Mouse (Mus musculus): Measurements from ENCODE around the gene Acsf3.

Gene Acsf3

GRCm38 (mm10) chr8:122810376-122810775 is 35.1 kb downstream of the Acsf3 start:
- no peak for DNase-seq (ENCODE audit: low spot score)

- DNase-seq (ENCODE audit: low spot score), result no peak
Observed at GRCm38 (mm10) chr8:122811870-122812494, 36.7 kb downstream of the Acsf3 start.

- DNase-seq (ENCODE audit: low spot score), result no peak
Observed at GRCm38 (mm10) chr8:122812610-122813250, 37.4 kb downstream of the Acsf3 start.

GRCm38 (mm10) chr8:122814608-122815007 is 39.3 kb downstream of the Acsf3 start:
- no peak for DNase-seq (ENCODE audit: low spot score)

GRCm38 (mm10) chr8:122816965-122817364 is 41.7 kb downstream of the Acsf3 start:
- DNase-seq (ENCODE audit: low spot score), result no peak

- DNase-seq (ENCODE audit: low spot score), result no peak
Observed at GRCm38 (mm10) chr8:122817724-122818496, 42.6 kb downstream of the Acsf3 start.

GRCm38 (mm10) chr8:122819776-122820175 is 44.5 kb downstream of the Acsf3 start:
- no peak for DNase-seq (ENCODE audit: low spot score)

- DNase-seq (ENCODE audit: low spot score), result no peak
Observed at GRCm38 (mm10) chr8:122824571-122824970, 49.3 kb downstream of the Acsf3 start.

- DNase-seq (ENCODE audit: low spot score), result no peak
Observed at GRCm38 (mm10) chr8:122824986-122825385, 49.7 kb downstream of the Acsf3 start.

GRCm38 (mm10) chr8:122825408-122825807 is 50.1 kb downstream of the Acsf3 start:
- DNase-seq (ENCODE audit: low spot score), result no peak

GRCm38 (mm10) chr8:122829396-122829795 is 54.1 kb downstream of the Acsf3 start:
- no peak for DNase-seq (ENCODE audit: low spot score)

GRCm38 (mm10) chr8:122830349-122831061 is 55.2 kb downstream of the Acsf3 start:
- DNase-seq (ENCODE audit: low spot score), result peak; percentile 94

GRCm38 (mm10) chr8:122834416-122834815 is 59.1 kb downstream of the Acsf3 start:
- no peak for DNase-seq (ENCODE audit: low spot score)

GRCm38 (mm10) chr8:122834971-122835370 is 59.7 kb downstream of the Acsf3 start:
- peak; percentile 69 for DNase-seq (ENCODE audit: low spot score)

GRCm38 (mm10) chr8:122836199-122836598 is 60.9 kb downstream of the Acsf3 start:
- DNase-seq (ENCODE audit: low spot score), result no peak

- DNase-seq (ENCODE audit: low spot score), result no peak
Observed at GRCm38 (mm10) chr8:122836696-122837095, 61.4 kb downstream of the Acsf3 start.

- DNase-seq (ENCODE audit: low spot score), result no peak
Observed at GRCm38 (mm10) chr8:122844161-122844560, 68.9 kb downstream of the Acsf3 start.

GRCm38 (mm10) chr8:122845662-122846061 is 70.4 kb downstream of the Acsf3 start:
- no peak for DNase-seq (ENCODE audit: low spot score)

GRCm38 (mm10) chr8:122847829-122848561 is 72.7 kb downstream of the Acsf3 start, which contains the start of gene Cdh15:
Gene Cdh15 (plus strand): TSS chr8:122847966.
- no peak for DNase-seq (ENCODE audit: low spot score)

GRCm38 (mm10) chr8:122849152-122849910 is 74.0 kb downstream of the Acsf3 start:
- DNase-seq (ENCODE audit: low spot score), result no peak
